Mouse (Mus musculus) liver, adult 2 months (tissue): ENCODE data around the gene Cacna1c. TPM values are rescaled to one million over a fixed set of nuclear protein-coding genes. Genes with fewer than 3 reads are reported as not detected.

Experiments used
- DNase-seq: peaks from one replicate; pipeline ENCODE4 v3.0.0-alpha.2; 2011; ENCODE audit warnings: low read depth, low spot score; ENCODE audit errors: extremely low read depth
- H3K27ac ChIP-seq: fragments of 200-500 bp; replicated peaks from 2 replicates; pipeline ENCODE4 v1.5.1; 2012; ENCODE audit warnings: low read depth, mild to moderate bottlenecking, control low read depth, inconsistent platforms, low read length; ENCODE audit not compliant: insufficient read depth
- H3K27me3 ChIP-seq: fragments of 200-500 bp; 2 replicates; pipeline ENCODE4 v1.6.1; 2012; ENCODE audit warnings: mild to moderate bottlenecking, moderate library complexity, low read length, inconsistent platforms; ENCODE audit not compliant: control insufficient read depth, insufficient read depth
- H3K36me3 ChIP-seq: fragments of 200-500 bp; 2 replicates; pipeline ENCODE4 v1.6.1; 2012; ENCODE audit warnings: low read length, inconsistent platforms; ENCODE audit not compliant: control insufficient read depth, insufficient read depth
- H3K4me1 ChIP-seq: fragments of 200-500 bp; 2 replicates; pipeline ENCODE4 v1.6.1; 2011; ENCODE audit warnings: low read length; ENCODE audit not compliant: control insufficient read depth, insufficient read depth
- H3K4me3 ChIP-seq: fragments of 200-500 bp; 2 replicates; pipeline ENCODE4 v1.5.1; 2011; ENCODE audit warnings: low read depth, mild to moderate bottlenecking, control low read depth, low read length, moderate library complexity; ENCODE audit not compliant: insufficient read depth
- H3K79me2 ChIP-seq: fragments of 200-500 bp; 2 replicates; pipeline ENCODE4 v1.6.1; 2012; ENCODE audit warnings: inconsistent platforms, mild to moderate bottlenecking, low read length, moderate library complexity; ENCODE audit not compliant: control insufficient read depth, insufficient read depth
- H3K9ac ChIP-seq: fragments of 200-500 bp; 2 replicates; pipeline ENCODE4 v1.6.1; 2012; ENCODE audit warnings: low read depth, mild to moderate bottlenecking, control low read depth, inconsistent platforms, low read length
- CTCF ChIP-seq: fragments of 200-500 bp; IDR thresholded peaks from 2 replicates; pipeline ENCODE4 v1.5.1; 2011; ENCODE audit warnings: low read depth, low read length, control low read depth
- POLR2A ChIP-seq: fragments of 200-500 bp; IDR thresholded peaks from 2 replicates; pipeline ENCODE4 v1.6.1; 2011; ENCODE audit warnings: low read length, control low read depth; ENCODE audit not compliant: insufficient read depth; ENCODE audit errors: extremely low read depth
- WGBS: fragments of 180-500 bp; shearing (Covaris S2); methylation state at CpG from one replicate; pipeline ENCODE4 v1.1.7; 2018; 5-methylcytosine and 5-hydroxymethylcytosine counted together
- polyA plus RNA-seq: library from polyadenylated mRNA; depleted of rRNA; stranded (reverse); fragments of >200 nt; gene quantifications from 2 replicates; pipeline ENCODE4 v1.2.3, GENCODE M21; 2012
- total RNA-seq: library from RNA; depleted of rRNA; stranded (reverse); fragments of >200 nt; gene quantifications from 2 replicates; pipeline ENCODE4 v1.2.3, GENCODE M21; 2014

Gene Cacna1c
- total and polyA plus RNA-seq, 2 experiments, result 0.09 to 0.18 TPM

DNA sequence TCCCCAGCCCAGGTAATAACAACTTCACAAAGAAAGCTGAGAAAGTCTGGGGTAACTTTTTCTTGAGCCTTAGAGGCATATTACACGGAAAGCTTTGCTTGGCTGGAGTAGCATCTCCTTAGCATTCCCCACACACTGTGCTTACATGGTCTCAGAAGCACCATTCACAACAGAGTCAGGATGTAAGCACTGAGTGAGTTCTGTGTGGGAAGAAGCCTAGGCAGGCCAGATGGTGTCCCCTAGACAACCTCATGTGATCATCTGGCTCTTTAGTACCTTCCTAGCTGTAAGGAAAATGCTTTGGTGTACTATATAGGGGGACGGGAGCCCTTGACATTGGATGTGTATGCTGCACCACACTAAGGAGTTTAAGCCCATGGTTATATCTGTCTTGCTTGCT is 563.7 kb downstream of the Cacna1c start:
- no peaks in the 10 kb centered on the region for H3K79me2 ChIP-seq
- DNase-seq, result no peak
- no peaks in the 10 kb centered on the region for H3K4me1 ChIP-seq
- no peak overlapping the region for H3K9ac ChIP-seq
- H3K36me3 ChIP-seq, result no peaks in the 10 kb centered on the region
- no peak for TF ChIP-seq CTCF
- no peak for TF ChIP-seq POLR2A
- WGBS, result 83% methylated on average over 2 of the region's 2 CpGs
- H3K4me3 ChIP-seq, result no peak overlapping the region
- H3K27me3 ChIP-seq, result no peaks in the 10 kb centered on the region
- no peak overlapping the region for H3K27ac ChIP-seq

DNA sequence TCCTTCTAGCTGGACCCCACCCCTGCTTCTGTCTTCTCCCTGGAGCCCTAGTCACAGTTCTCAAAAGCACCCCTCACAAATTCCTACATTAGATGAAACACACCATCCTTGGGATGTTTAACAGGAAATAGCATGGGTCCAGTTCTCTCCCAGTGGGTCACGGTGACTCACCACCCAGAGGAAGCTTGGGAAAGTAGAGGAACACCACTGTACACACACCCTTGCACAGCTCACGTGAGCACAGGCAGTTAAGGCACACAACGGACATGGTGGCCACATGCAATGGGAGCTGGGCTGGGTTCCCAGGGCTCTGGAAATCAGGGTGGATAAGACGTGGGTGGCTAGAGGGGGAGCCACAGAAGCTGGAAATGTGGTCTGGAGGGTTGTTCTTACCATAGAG is 566.2 kb downstream of the Cacna1c start:
- Histone ChIP-seq H3K27me3 (no peaks in the 10 kb centered on the region), H3K9ac (no peak overlapping the region), H3K27ac (no peak overlapping the region), H3K36me3 (no peaks in the 10 kb centered on the region), H3K79me2 (no peaks in the 10 kb centered on the region), H3K4me3 (no peak overlapping the region), H3K4me1 (no peaks in the 10 kb centered on the region)
- WGBS, result 74% methylated on average over 4 of the region's 4 CpGs
- DNase-seq, result no peak
- TF ChIP-seq CTCF (no peak), POLR2A (no peak)

GRCm38 (mm10) chr6:118626246-118626645 is 570.0 kb downstream of the Cacna1c start:
- H3K4me3 ChIP-seq, result no peak overlapping the region
- H3K79me2 ChIP-seq, result no peaks in the 10 kb centered on the region
- DNase-seq, result no peak
- TF ChIP-seq POLR2A (no peak), CTCF (no peak)
- WGBS, result 61% methylated on average over 4 of the region's 4 CpGs
- H3K27ac ChIP-seq, result no peak overlapping the region
- no peaks in the 10 kb centered on the region for H3K36me3 ChIP-seq
- no peaks in the 10 kb centered on the region for H3K4me1 ChIP-seq
- H3K9ac ChIP-seq, result no peak overlapping the region
- H3K27me3 ChIP-seq, result no peaks in the 10 kb centered on the region

- TF ChIP-seq POLR2A, result no peak
- no peak for TF ChIP-seq CTCF
- no peak overlapping the region for H3K4me3 ChIP-seq
- DNase-seq, result no peak
- H3K9ac ChIP-seq, result no peak overlapping the region
- no peaks in the 10 kb centered on the region for H3K36me3 ChIP-seq
- H3K79me2 ChIP-seq, result no peaks in the 10 kb centered on the region
- 92% methylated on average over 3 of the region's 3 CpGs for WGBS
- no peak overlapping the region for H3K27ac ChIP-seq
- no peaks in the 10 kb centered on the region for H3K27me3 ChIP-seq
- H3K4me1 ChIP-seq, result no peaks in the 10 kb centered on the region
Observed at GRCm38 (mm10) chr6:118623609-118624008, 572.6 kb downstream of the Cacna1c start.

- Histone ChIP-seq H3K36me3 (no peaks in the 10 kb centered on the region), H3K4me3 (no peak overlapping the region), H3K9ac (no peak overlapping the region), H3K27me3 (no peaks in the 10 kb centered on the region; the same call in 1 of the 2 replicates), H3K79me2 (no peaks in the 10 kb centered on the region), H3K27ac (no peak overlapping the region), H3K4me1 (no peaks in the 10 kb centered on the region)
- 51% methylated on average over 7 of the region's 7 CpGs for WGBS
- DNase-seq, result no peak
- no peak for TF ChIP-seq CTCF
- TF ChIP-seq POLR2A, result no peak
Observed at GRCm38 (mm10) chr6:118621866-118622265, 574.4 kb downstream of the Cacna1c start.

- no peak for DNase-seq
- WGBS, result 77% methylated on average over 3 of the region's 3 CpGs
Observed at GRCm38 (mm10) chr6:118621406-118621805, 574.8 kb downstream of the Cacna1c start.

More at GRCm38 (mm10) chr6:118621406-118621805, 574.8 kb downstream of the Cacna1c start:
- H3K79me2 ChIP-seq, result no peaks in the 10 kb centered on the region
- H3K9ac ChIP-seq, result no peak overlapping the region
- H3K27me3 ChIP-seq, result no peaks in the 10 kb centered on the region; the same call in 1 of the 2 replicates
- no peaks in the 10 kb centered on the region for H3K36me3 ChIP-seq
- no peak overlapping the region for H3K4me3 ChIP-seq
- TF ChIP-seq CTCF (no peak), POLR2A (no peak)
- no peak overlapping the region for H3K27ac ChIP-seq
- H3K4me1 ChIP-seq, result no peaks in the 10 kb centered on the region
